Mouse (Mus musculus): ENCODE data around the gene Tcp11l1. TPM values are rescaled to one million over a fixed set of nuclear protein-coding genes. Genes with fewer than 3 reads are reported as not detected.

Tcp11l1 gene
- polyA plus RNA-seq, 1 experiment: 29.8 TPM

- no peaks in the 10 kb centered on the region for H3K4me1 ChIP-seq (ENCODE audit: control insufficient read depth, insufficient read depth, low read length)
- H3K4me3 ChIP-seq (ENCODE audit: insufficient read depth, low read length): no peak overlapping the region
- no peak overlapping the region for H3K27ac ChIP-seq (ENCODE audit: insufficient read depth, low read length)
- no peak for TF ChIP-seq POLR2A (IDR thresholded peaks at IDR 0.05; ENCODE audit: low read depth, low read length)
- TF ChIP-seq CTCF (IDR thresholded peaks at IDR 0.05; ENCODE audit: borderline replicate concordance, insufficient read depth, low read length): no peak
Measured at GRCm38 (mm10) chr2:104714254-104714691, 2.3 kb upstream of the Tcp11l1 start.

- Histone ChIP-seq H3K27ac (ENCODE audit: insufficient read depth, low read length) (0 out of 2 replicates have a peak overlapping the region, but pooled peaks have one; percentile 13), H3K4me3 (ENCODE audit: insufficient read depth, low read length) (peak overlapping the region; percentile 49), H3K4me1 (ENCODE audit: control insufficient read depth, insufficient read depth, low read length) (no peaks in the 10 kb centered on the region)
- TF ChIP-seq POLR2A (IDR thresholded peaks at IDR 0.05; ENCODE audit: low read depth, low read length): no peak
- TF ChIP-seq CTCF (IDR thresholded peaks at IDR 0.05; ENCODE audit: borderline replicate concordance, insufficient read depth, low read length): no peak
Measured at GRCm38 (mm10) chr2:104712486-104712809, 479 bp upstream of the Tcp11l1 start.

DNA sequence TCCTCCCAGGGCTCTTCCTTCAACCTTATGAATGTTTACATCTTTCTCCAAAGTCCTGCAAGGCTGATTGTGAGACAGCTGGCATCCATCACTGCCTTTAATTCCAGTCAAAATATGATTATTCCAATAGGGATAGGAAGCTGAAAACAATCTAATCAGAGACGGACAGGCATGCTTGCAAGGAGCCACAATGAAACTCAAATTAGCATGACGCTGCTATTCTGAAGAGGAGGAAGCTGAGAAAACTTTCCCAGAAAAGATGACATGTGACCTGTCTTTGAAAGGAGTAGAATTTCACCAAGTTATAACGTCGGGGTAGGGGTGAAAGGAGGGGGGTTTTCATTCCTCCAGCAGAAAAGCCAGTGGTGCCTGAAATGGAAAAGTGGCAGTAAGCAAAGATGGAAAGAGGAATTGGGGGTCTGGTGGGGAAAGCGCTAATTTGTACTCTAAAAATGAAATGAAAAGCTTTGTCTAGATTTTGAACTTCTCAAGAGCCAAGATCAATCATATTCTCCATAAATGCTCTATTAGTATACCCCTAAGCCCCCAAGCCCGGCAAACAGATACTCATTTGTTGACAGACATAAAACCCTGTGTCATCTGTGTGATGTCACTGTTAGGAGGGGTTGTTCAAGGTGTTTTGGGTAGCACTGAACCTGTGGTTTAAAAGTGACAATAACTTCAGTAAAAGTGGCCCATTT, 1.1 kb downstream of the Tcp11l1 start:
- H3K27ac ChIP-seq (ENCODE audit: insufficient read depth, low read length): no peak overlapping the region
- H3K4me1 ChIP-seq (ENCODE audit: control insufficient read depth, insufficient read depth, low read length): peaks cover under 1% of the 10 kb centered on the region; the same call in 1 of the 2 replicates
- TF ChIP-seq POLR2A (IDR thresholded peaks at IDR 0.05; ENCODE audit: low read depth, low read length) (no peak), CTCF (IDR thresholded peaks at IDR 0.05; ENCODE audit: borderline replicate concordance, insufficient read depth, low read length) (no peak)
- H3K4me3 ChIP-seq (ENCODE audit: insufficient read depth, low read length): peak overlapping the region; percentile 49

GRCm38 (mm10) chr2:104709786-104710337, 2.1 kb downstream of the Tcp11l1 start:
- TF ChIP-seq CTCF (IDR thresholded peaks at IDR 0.05; ENCODE audit: borderline replicate concordance, insufficient read depth, low read length) (no peak), POLR2A (IDR thresholded peaks at IDR 0.05; ENCODE audit: low read depth, low read length) (no peak)
- Histone ChIP-seq H3K27ac (ENCODE audit: insufficient read depth, low read length) (no peak overlapping the region), H3K4me1 (ENCODE audit: control insufficient read depth, insufficient read depth, low read length) (peaks cover 8% of the 10 kb centered on the region), H3K4me3 (ENCODE audit: insufficient read depth, low read length) (no peak overlapping the region)

DNA sequence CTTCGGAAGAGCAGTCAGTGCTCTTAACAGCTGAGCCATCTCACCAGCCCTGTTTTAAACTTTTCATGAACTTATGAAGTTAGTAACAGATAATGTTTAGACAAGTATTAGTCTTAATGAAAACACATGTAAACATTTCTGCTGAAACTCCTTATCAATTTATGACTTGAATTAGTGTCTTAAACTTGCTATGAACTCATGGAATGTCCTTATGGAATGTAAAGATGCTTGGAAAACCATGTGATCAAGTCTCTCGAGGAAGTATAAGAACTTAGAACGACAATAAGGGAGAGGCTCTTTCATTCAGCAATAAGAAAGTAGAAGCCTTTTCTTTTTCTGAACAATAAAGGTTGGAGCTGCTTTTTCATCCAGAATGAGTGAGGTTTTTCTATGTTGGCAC, 7.6 kb downstream of the Tcp11l1 start:
- Histone ChIP-seq H3K4me3 (ENCODE audit: insufficient read depth, low read length) (no peak overlapping the region), H3K4me1 (ENCODE audit: control insufficient read depth, insufficient read depth, low read length) (peaks cover 9% of the 10 kb centered on the region), H3K27ac (ENCODE audit: insufficient read depth, low read length) (no peak overlapping the region)
- TF ChIP-seq CTCF (IDR thresholded peaks at IDR 0.05; ENCODE audit: borderline replicate concordance, insufficient read depth, low read length) (no peak), POLR2A (IDR thresholded peaks at IDR 0.05; ENCODE audit: low read depth, low read length) (no peak)

DNA sequence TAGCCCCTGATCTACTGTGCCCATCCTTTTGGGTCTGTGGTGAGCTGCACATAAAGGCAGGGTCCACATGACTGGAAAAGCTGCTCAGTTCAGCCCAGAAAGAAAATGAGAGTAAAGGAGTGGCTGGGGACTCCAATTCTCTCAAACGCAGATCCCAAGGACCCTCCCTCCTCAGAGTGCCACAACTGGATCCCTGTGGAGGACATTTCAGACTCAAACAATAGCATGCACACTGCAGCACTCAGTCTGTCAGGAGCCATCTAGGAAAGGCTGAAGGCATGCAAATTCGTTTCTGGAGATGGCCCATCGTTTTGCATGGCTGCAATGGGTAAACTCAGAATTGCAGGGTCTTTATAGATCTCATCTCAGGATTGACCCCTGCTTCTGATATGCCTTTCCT, 8.8 kb downstream of the Tcp11l1 start:
- H3K27ac ChIP-seq (ENCODE audit: insufficient read depth, low read length): no peak overlapping the region
- H3K4me1 ChIP-seq (ENCODE audit: control insufficient read depth, insufficient read depth, low read length): peaks cover 9% of the 10 kb centered on the region
- H3K4me3 ChIP-seq (ENCODE audit: insufficient read depth, low read length): no peak overlapping the region
- no peak for TF ChIP-seq POLR2A (IDR thresholded peaks at IDR 0.05; ENCODE audit: low read depth, low read length)
- no peak for TF ChIP-seq CTCF (IDR thresholded peaks at IDR 0.05; ENCODE audit: borderline replicate concordance, insufficient read depth, low read length)

DNA sequence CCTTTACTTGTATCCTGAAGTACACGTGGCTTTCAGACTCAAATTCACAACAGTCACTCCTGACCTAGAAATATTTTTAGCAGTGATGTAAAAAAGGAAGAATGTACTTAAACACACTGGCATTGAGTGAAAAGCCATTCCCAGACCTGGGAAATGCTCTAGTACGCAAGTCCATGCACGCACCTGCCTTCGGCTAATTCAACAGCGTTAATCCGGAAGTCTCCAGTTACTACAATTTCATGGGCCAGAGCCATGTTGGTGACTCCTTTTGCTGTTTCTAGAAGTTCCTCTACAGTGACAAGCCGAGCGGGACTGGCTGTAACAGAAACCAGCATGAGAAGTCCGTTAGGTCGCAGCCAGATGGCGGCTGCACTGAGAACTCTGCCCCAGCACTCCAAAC, 12.3 kb downstream of the Tcp11l1 start:
- no peak for TF ChIP-seq CTCF (IDR thresholded peaks at IDR 0.05; ENCODE audit: borderline replicate concordance, insufficient read depth, low read length)
- no peak for TF ChIP-seq POLR2A (IDR thresholded peaks at IDR 0.05; ENCODE audit: low read depth, low read length)
- Histone ChIP-seq H3K27ac (ENCODE audit: insufficient read depth, low read length) (no peak overlapping the region), H3K4me3 (ENCODE audit: insufficient read depth, low read length) (no peak overlapping the region), H3K4me1 (ENCODE audit: control insufficient read depth, insufficient read depth, low read length) (no peaks in the 10 kb centered on the region)

- Histone ChIP-seq H3K4me3 (ENCODE audit: insufficient read depth, low read length) (no peak overlapping the region), H3K27ac (ENCODE audit: insufficient read depth, low read length) (no peak overlapping the region), H3K4me1 (ENCODE audit: control insufficient read depth, insufficient read depth, low read length) (no peaks in the 10 kb centered on the region)
- TF ChIP-seq CTCF (IDR thresholded peaks at IDR 0.05; ENCODE audit: borderline replicate concordance, insufficient read depth, low read length) (no peak), POLR2A (IDR thresholded peaks at IDR 0.05; ENCODE audit: low read depth, low read length) (no peak)
Measured at GRCm38 (mm10) chr2:104692551-104692950, 19.4 kb downstream of the Tcp11l1 start.

GRCm38 (mm10) chr2:104690720-104691119, 21.2 kb downstream of the Tcp11l1 start:
- Histone ChIP-seq H3K4me1 (ENCODE audit: control insufficient read depth, insufficient read depth, low read length) (no peaks in the 10 kb centered on the region), H3K4me3 (ENCODE audit: insufficient read depth, low read length) (no peak overlapping the region), H3K27ac (ENCODE audit: insufficient read depth, low read length) (no peak overlapping the region)
- TF ChIP-seq POLR2A (IDR thresholded peaks at IDR 0.05; ENCODE audit: low read depth, low read length) (no peak), CTCF (IDR thresholded peaks at IDR 0.05; ENCODE audit: borderline replicate concordance, insufficient read depth, low read length) (no peak)

GRCm38 (mm10) chr2:104688724-104689123, 23.2 kb downstream of the Tcp11l1 start:
- Histone ChIP-seq H3K4me3 (ENCODE audit: insufficient read depth, low read length) (no peak overlapping the region), H3K27ac (ENCODE audit: insufficient read depth, low read length) (no peak overlapping the region), H3K4me1 (ENCODE audit: control insufficient read depth, insufficient read depth, low read length) (no peaks in the 10 kb centered on the region)
- TF ChIP-seq POLR2A (IDR thresholded peaks at IDR 0.05; ENCODE audit: low read depth, low read length): no peak
